Mouse (Mus musculus): ENCODE results near the gene Safb2. TPM values are rescaled to one million over a fixed set of nuclear protein-coding genes. Genes with fewer than 3 reads are reported as not detected.
A peak's percentile ranks its signal among the peaks of the same experiment; 100 is the strongest.

The Safb2 gene
- polyA plus RNA-seq, 1 experiment from 2014 or later, result 23.1 TPM

DNA sequence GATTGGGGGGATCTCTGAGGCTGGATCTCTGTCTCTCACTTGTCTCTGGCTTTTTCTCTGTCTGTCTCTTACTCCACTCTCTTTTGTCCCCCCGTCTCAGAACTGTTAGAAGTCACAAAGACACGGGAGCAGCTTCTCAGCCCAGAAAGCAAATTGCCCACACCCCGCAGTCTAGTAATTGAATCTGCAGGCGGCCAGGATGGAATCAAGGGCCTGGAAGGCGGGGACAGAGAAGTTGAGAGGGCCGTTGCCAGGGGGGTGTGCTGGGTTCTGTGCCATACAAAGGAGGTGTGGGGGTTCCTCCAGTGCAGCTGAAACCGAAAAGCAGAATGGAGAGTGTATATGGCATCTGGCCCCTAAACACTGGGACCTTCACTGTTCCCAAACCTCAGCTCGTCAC lies 41.6 kb downstream of the Safb2 start:
- ATAC-seq (no peak), DNase-seq (peak; percentile 5)
- H3K27ac ChIP-seq (ENCODE audit: low read depth), result no peak overlapping the region
- no peak overlapping the region for H3K4me2 ChIP-seq (ENCODE audit: low read depth, low read length)
- no peak overlapping the region for H3K4me3 ChIP-seq (ENCODE audit: low read depth, low read length)
- H3K9ac ChIP-seq (replicated peaks), result no peak overlapping the region
- no peaks in the 10 kb centered on the region for H3K9me3 ChIP-seq (ENCODE audit: low read length)
- WGBS (ENCODE audit: insufficient replicate concordance), result 67% methylated on average over 8 of the region's 8 CpGs
- TF ChIP-seq EP300 (IDR thresholded peaks at IDR 0.05; ENCODE audit: low read depth) (no peak), CTCF (IDR thresholded peaks at IDR 0.05; ENCODE audit: low read depth) (no peak)
- no peaks in the 10 kb centered on the region for H3K4me1 ChIP-seq (ENCODE audit: insufficient read depth)
- H3K27me3 ChIP-seq (ENCODE audit: insufficient read depth, low read length), result no peaks in the 10 kb centered on the region
- H3K36me3 ChIP-seq (replicated peaks; ENCODE audit: insufficient read depth, low read length), result no peaks in the 10 kb centered on the region

GRCm38 (mm10) chr17:56540562-56540975 lies 43.8 kb downstream of the Safb2 start:
- DNase-seq, result peak; percentile 14
- no peak overlapping the region for H3K9ac ChIP-seq (replicated peaks)
- H3K4me2 ChIP-seq (ENCODE audit: low read depth, low read length), result no peak overlapping the region
- TF ChIP-seq CTCF (IDR thresholded peaks at IDR 0.05; ENCODE audit: low read depth) (no peak), EP300 (IDR thresholded peaks at IDR 0.05; ENCODE audit: low read depth) (no peak)
- H3K36me3 ChIP-seq (replicated peaks; ENCODE audit: insufficient read depth, low read length), result no peaks in the 10 kb centered on the region
- H3K9me3 ChIP-seq (ENCODE audit: low read length), result no peaks in the 10 kb centered on the region
- H3K27ac ChIP-seq (ENCODE audit: low read depth), result no peak overlapping the region
- H3K4me1 ChIP-seq (ENCODE audit: insufficient read depth), result no peaks in the 10 kb centered on the region
- ATAC-seq, result no peak
- no peak overlapping the region for H3K4me3 ChIP-seq (ENCODE audit: low read depth, low read length)
- 31% methylated on average over 6 of the region's 6 CpGs for WGBS (ENCODE audit: insufficient replicate concordance)
- H3K27me3 ChIP-seq (ENCODE audit: insufficient read depth, low read length), result no peaks in the 10 kb centered on the region

- H3K9ac ChIP-seq (replicated peaks), result no peak overlapping the region
- H3K4me1 ChIP-seq (ENCODE audit: insufficient read depth), result no peaks in the 10 kb centered on the region
- no peak overlapping the region for H3K4me2 ChIP-seq (ENCODE audit: low read depth, low read length)
- no peaks in the 10 kb centered on the region for H3K36me3 ChIP-seq (replicated peaks; ENCODE audit: insufficient read depth, low read length)
- TF ChIP-seq EP300 (IDR thresholded peaks at IDR 0.05; ENCODE audit: low read depth) (no peak), CTCF (IDR thresholded peaks at IDR 0.05; ENCODE audit: low read depth) (no peak)
- no peaks in the 10 kb centered on the region for H3K9me3 ChIP-seq (ENCODE audit: low read length)
- H3K27ac ChIP-seq (ENCODE audit: low read depth), result no peak overlapping the region
- H3K27me3 ChIP-seq (ENCODE audit: insufficient read depth, low read length), result no peaks in the 10 kb centered on the region
- DNase-seq (peak; percentile 10), ATAC-seq (no peak)
- H3K4me3 ChIP-seq (ENCODE audit: low read depth, low read length), result no peak overlapping the region
- WGBS (ENCODE audit: insufficient replicate concordance), result 45% methylated on average over 8 of the region's 8 CpGs
These were observed 46.5 kb downstream of the Safb2 start for GRCm38 (mm10) chr17:56537912-56538311.

- no peak for ATAC-seq
These were observed 47.5 kb downstream of the Safb2 start for GRCm38 (mm10) chr17:56536874-56537273.

DNA sequence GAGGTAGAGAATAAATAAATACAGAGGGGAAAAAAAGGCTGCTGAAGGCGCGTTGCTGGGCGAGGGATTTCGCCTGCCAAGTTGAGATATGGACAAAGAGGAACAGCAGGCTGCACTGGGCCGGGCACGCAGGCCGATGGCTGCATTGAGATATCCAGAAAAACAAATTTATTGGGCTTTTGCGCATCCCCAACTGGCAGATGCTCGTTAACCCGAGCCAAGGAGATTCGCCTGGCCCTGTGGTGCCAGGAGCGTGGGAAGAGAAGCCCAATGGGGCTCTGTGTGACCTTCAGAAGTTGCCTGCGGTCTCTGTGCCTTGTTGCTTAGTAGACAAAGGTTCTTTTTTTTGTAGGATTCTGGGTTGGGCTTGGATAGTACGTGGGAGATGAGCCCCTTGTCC lies 48.2 kb downstream of the Safb2 start:
- H3K27me3 ChIP-seq (ENCODE audit: insufficient read depth, low read length), result no peaks in the 10 kb centered on the region
- H3K4me1 ChIP-seq (ENCODE audit: insufficient read depth), result no peaks in the 10 kb centered on the region
- H3K27ac ChIP-seq (ENCODE audit: low read depth), result no peak overlapping the region
- no peak for TF ChIP-seq CTCF (IDR thresholded peaks at IDR 0.05; ENCODE audit: low read depth)
- TF ChIP-seq EP300 (IDR thresholded peaks at IDR 0.05; ENCODE audit: low read depth), result no peak
- no peak for ATAC-seq
- no peaks in the 10 kb centered on the region for H3K36me3 ChIP-seq (replicated peaks; ENCODE audit: insufficient read depth, low read length)
- no peak overlapping the region for H3K4me2 ChIP-seq (ENCODE audit: low read depth, low read length)
- no peak overlapping the region for H3K9ac ChIP-seq (replicated peaks)
- peak; percentile 8 for DNase-seq
- H3K4me3 ChIP-seq (ENCODE audit: low read depth, low read length), result no peak overlapping the region
- 62% methylated on average over 14 of the region's 14 CpGs for WGBS (ENCODE audit: insufficient replicate concordance)
- H3K9me3 ChIP-seq (ENCODE audit: low read length), result no peaks in the 10 kb centered on the region

More at GRCm38 (mm10) chr17:56536874-56537273, 47.5 kb downstream of the Safb2 start:
- H3K4me1 ChIP-seq (ENCODE audit: insufficient read depth), result no peaks in the 10 kb centered on the region
- H3K9me3 ChIP-seq (ENCODE audit: low read length), result no peaks in the 10 kb centered on the region
- no peaks in the 10 kb centered on the region for H3K27me3 ChIP-seq (ENCODE audit: insufficient read depth, low read length)
- no peaks in the 10 kb centered on the region for H3K36me3 ChIP-seq (replicated peaks; ENCODE audit: insufficient read depth, low read length)
- no peak overlapping the region for H3K4me3 ChIP-seq (ENCODE audit: low read depth, low read length)
- WGBS (ENCODE audit: insufficient replicate concordance), result 75% methylated on average over 3 of the region's 3 CpGs
- no peak overlapping the region for H3K4me2 ChIP-seq (ENCODE audit: low read depth, low read length)
- no peak overlapping the region for H3K27ac ChIP-seq (ENCODE audit: low read depth)
- DNase-seq, result peak; percentile 6
- no peak overlapping the region for H3K9ac ChIP-seq (replicated peaks)
- TF ChIP-seq EP300 (IDR thresholded peaks at IDR 0.05; ENCODE audit: low read depth), result no peak
- TF ChIP-seq CTCF (IDR thresholded peaks at IDR 0.05; ENCODE audit: low read depth), result no peak

- no peaks in the 10 kb centered on the region for H3K36me3 ChIP-seq (replicated peaks; ENCODE audit: insufficient read depth, low read length)
- TF ChIP-seq EP300 (IDR thresholded peaks at IDR 0.05; ENCODE audit: low read depth), result no peak
- TF ChIP-seq CTCF (IDR thresholded peaks at IDR 0.05; ENCODE audit: low read depth), result no peak
- no peaks in the 10 kb centered on the region for H3K4me1 ChIP-seq (ENCODE audit: insufficient read depth)
- H3K9ac ChIP-seq (replicated peaks), result no peak overlapping the region
- no peak for DNase-seq
- WGBS (ENCODE audit: insufficient replicate concordance), result 42% methylated on average over 4 of the region's 4 CpGs
- ATAC-seq, result no peak
- H3K4me2 ChIP-seq (ENCODE audit: low read depth, low read length), result no peak overlapping the region
- H3K27ac ChIP-seq (ENCODE audit: low read depth), result no peak overlapping the region
- no peak overlapping the region for H3K4me3 ChIP-seq (ENCODE audit: low read depth, low read length)
- H3K27me3 ChIP-seq (ENCODE audit: insufficient read depth, low read length), result no peaks in the 10 kb centered on the region
- H3K9me3 ChIP-seq (ENCODE audit: low read length), result no peaks in the 10 kb centered on the region
These were observed 59.4 kb downstream of the Safb2 start for GRCm38 (mm10) chr17:56524943-56525342.

DNA sequence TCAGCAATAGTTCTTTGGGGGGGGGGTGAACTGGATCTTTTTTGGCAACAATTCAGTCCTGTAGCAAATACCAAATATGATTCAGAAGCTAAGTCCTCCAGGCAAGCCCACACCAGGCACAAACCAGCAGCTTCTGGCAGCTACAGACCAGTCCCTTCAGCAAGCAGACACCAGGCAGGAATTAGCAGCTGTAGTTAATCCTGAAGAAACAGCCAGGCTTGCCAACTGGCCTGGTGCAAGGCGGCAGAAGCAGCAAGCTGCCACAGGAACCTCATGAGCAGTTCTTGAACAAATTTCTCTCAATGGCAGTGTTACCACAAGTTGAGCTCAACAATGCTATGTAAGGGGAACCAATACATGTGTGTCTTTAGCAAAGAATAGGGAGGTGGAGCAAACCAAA lies 61.6 kb downstream of the Safb2 start:
- DNase-seq (no peak), ATAC-seq (no peak)
- no peak overlapping the region for H3K27ac ChIP-seq (ENCODE audit: low read depth)
- no peak for TF ChIP-seq EP300 (IDR thresholded peaks at IDR 0.05; ENCODE audit: low read depth)
- no peak for TF ChIP-seq CTCF (IDR thresholded peaks at IDR 0.05; ENCODE audit: low read depth)
- no peak overlapping the region for H3K4me2 ChIP-seq (ENCODE audit: low read depth, low read length)
- H3K9me3 ChIP-seq (ENCODE audit: low read length), result no peaks in the 10 kb centered on the region
- 45% methylated on average over 1 of the region's 1 CpGs for WGBS (ENCODE audit: insufficient replicate concordance)
- H3K36me3 ChIP-seq (replicated peaks; ENCODE audit: insufficient read depth, low read length), result no peaks in the 10 kb centered on the region
- H3K4me1 ChIP-seq (ENCODE audit: insufficient read depth), result no peaks in the 10 kb centered on the region
- H3K9ac ChIP-seq (replicated peaks), result no peak overlapping the region
- H3K4me3 ChIP-seq (ENCODE audit: low read depth, low read length), result no peak overlapping the region
- no peaks in the 10 kb centered on the region for H3K27me3 ChIP-seq (ENCODE audit: insufficient read depth, low read length)

All from liver, postnatal 0 days (tissue).